Mouse (Mus musculus) embryo, embryonic 11.5 days (tissue): ENCODE measurements around the gene Zfp148.

ENCODE experiments used
- DNase-seq: peaks from one replicate; pipeline ENCODE4 v3.0.0-alpha.2; 2012; ENCODE audit warnings: low read depth, low spot score

Gene Zfp148

DNA sequence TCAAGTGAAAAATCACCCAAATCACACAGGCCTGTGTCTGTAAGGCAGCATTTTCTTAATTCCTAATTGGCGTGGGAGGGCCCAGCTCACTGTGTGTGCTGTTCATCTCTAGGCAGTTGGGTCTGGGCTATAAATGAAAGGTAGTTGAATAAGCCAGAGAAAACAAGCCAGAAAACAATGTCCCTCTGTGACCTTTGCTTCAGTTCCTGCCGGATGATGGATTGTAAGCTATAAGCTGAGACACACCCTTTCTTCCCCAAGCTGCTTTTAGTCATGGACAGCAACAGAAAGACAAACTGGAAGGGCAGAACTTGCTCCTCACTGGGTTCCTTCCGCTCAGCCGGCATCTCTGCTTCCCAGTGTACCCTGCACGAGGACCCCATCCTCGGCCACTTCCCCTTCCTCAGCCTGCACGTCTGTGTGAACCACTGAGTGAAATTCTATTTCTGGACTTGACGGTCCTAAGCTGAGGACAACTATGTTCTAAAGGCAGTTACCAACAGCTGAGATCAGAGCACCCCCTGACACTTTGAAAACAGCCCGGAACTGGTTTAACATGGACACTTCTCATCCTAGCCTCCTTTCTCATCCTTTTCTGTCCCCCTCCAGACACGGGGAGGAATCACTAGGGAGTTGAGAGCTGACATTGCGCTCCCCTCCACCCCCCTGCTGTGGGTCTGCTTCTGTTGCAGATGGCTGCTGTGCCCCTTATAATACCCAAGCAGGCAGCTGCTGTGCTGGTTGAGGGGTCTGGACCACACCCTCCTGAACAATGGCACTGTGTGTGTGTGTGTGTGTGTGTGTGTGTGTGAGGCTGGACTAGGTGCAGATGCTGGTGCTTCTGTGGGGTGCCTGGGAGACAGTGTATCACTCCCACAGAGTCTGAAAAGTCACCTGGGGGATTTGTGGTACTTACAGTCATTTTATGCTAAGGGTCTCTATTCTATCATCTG, 149.1 kb downstream of the Zfp148 start:
- DNase-seq: no peak

- no peak for DNase-seq
Observed at GRCm38 (mm10) chr16:33531184-33531583, 150.5 kb downstream of the Zfp148 start.

DNA sequence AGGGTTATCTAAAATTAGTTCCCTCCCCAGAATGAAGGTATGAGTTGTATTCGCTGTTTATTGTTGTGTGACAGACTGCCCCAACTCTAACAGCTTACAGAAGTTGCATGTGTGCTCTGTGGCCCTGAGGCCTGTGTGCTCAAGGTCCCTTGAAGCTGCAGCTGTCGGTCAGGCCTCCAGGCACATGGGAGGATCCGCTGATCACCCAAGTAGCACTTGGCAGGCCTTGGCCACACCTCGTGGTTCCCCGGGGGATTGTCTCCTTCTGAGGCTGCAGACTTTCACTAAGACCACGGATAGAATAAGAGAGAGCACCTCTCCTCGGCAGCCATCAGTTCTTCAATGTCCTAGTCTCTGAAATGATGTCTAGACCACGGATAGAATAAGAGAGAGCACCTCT, 155.8 kb downstream of the Zfp148 start:
- DNase-seq: no peak

- DNase-seq: no peak
Observed at GRCm38 (mm10) chr16:33537499-33538225, 157.0 kb downstream of the Zfp148 start.

GRCm38 (mm10) chr16:33544346-33544745, 163.7 kb downstream of the Zfp148 start:
- DNase-seq: no peak

DNA sequence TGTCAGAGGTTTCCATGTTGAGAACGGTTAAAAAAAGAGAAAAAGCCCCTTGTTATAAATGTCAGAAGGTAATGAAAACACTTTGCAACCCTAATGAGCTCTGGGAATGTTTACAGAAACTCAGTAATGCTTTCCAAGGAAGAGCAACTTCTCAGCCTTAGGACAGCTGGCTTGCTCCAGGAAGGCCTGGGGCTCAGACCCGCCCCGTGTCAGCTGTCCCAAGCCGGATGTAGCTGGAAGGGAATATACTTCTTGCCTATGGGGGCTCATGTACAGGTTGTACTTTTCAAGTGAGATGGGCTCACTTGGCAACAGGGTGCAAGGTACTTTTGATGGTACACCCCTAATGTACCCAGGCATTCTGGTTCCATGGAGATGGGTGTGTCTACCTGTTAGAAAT, 164.9 kb downstream of the Zfp148 start:
- no peak for DNase-seq

- DNase-seq: no peak
Observed at GRCm38 (mm10) chr16:33553689-33554342, 173.2 kb downstream of the Zfp148 start.
